Mouse (Mus musculus) CD4-positive, CD25-positive, alpha-beta regulatory T cell, adult 2 months (primary cell): ENCODE results near the gene Tulp3.
"Not testable (repeated sequence)": the region's sequence is repeated elsewhere in the genome, so short reads cannot be mapped to it uniquely, and the experiment has no call there.

Experiments
- DNase-seq: peaks from one replicate; pipeline ENCODE4 v3.0.0-alpha.2; 2012; ENCODE audit warnings: low read depth, low spot score

Gene Tulp3

GRCm38 (mm10) chr6:128355726-128356416 is at the start of gene Tulp3:
Gene Tulp3 (minus strand): TSS chr6:128355851.
- DNase-seq: peak; percentile 92

GRCm38 (mm10) chr6:128404708-128405107 is 49.1 kb upstream of the Tulp3 start:
- DNase-seq: no peak

- no peak for DNase-seq
Measured at GRCm38 (mm10) chr6:128399421-128400185, 44.0 kb upstream of the Tulp3 start.

GRCm38 (mm10) chr6:128398996-128399395 is 43.3 kb upstream of the Tulp3 start, which contains the start of gene Nrip2:
Gene Nrip2 (plus strand): TSS chr6:128399296.
- DNase-seq: no peak

- no peak for DNase-seq
Measured at GRCm38 (mm10) chr6:128397574-128398261, 42.1 kb upstream of the Tulp3 start.

- DNase-seq: no peak
Measured at GRCm38 (mm10) chr6:128390683-128391082, 35.0 kb upstream of the Tulp3 start.

GRCm38 (mm10) chr6:128389185-128389584 is 33.5 kb upstream of the Tulp3 start:
- DNase-seq: no peak

GRCm38 (mm10) chr6:128385026-128385425 is 29.4 kb upstream of the Tulp3 start:
- DNase-seq: no peak

- DNase-seq: no peak
Measured at GRCm38 (mm10) chr6:128383752-128384151, 28.1 kb upstream of the Tulp3 start.

- DNase-seq: no peak
Measured at GRCm38 (mm10) chr6:128381254-128381653, 25.6 kb upstream of the Tulp3 start.

GRCm38 (mm10) chr6:128380594-128381167 is 25.0 kb upstream of the Tulp3 start:
- not testable (repeated sequence) for DNase-seq

GRCm38 (mm10) chr6:128379636-128380035 is 24.0 kb upstream of the Tulp3 start:
- no peak for DNase-seq

GRCm38 (mm10) chr6:128376371-128377085 is 20.9 kb upstream of the Tulp3 start:
- DNase-seq: no peak

- no peak for DNase-seq
Measured at GRCm38 (mm10) chr6:128375192-128375591, 19.5 kb upstream of the Tulp3 start, which contains the start of the genes Tex52 and Gm44596. Gene Tex52 (plus strand): TSS chr6:128375456. Gene Gm44596 (plus strand): TSS chr6:128375503.

GRCm38 (mm10) chr6:128370040-128370439 is 14.4 kb upstream of the Tulp3 start:
- DNase-seq: no peak

- no peak for DNase-seq
Measured at GRCm38 (mm10) chr6:128366466-128366865, 10.8 kb upstream of the Tulp3 start.

- DNase-seq: no peak
Measured at GRCm38 (mm10) chr6:128364721-128365120, 9.1 kb upstream of the Tulp3 start.

GRCm38 (mm10) chr6:128363007-128363825 is 7.6 kb upstream of the Tulp3 start:
- DNase-seq: no peak

- DNase-seq: peak; percentile 90
Measured at GRCm38 (mm10) chr6:128362381-128363006, 6.8 kb upstream of the Tulp3 start, which contains the start of the genes Rhno1 and Foxm1. Gene Rhno1 (minus strand): TSS chr6:128362911. Gene Foxm1 (plus strand): TSS chr6:128362967.

GRCm38 (mm10) chr6:128361901-128362300 is 6.2 kb upstream of the Tulp3 start:
- DNase-seq: no peak
